Mouse (Mus musculus): ENCODE data around the gene Hectd4. TPM values are rescaled to one million over a fixed set of nuclear protein-coding genes. Genes with fewer than 3 reads are reported as not detected.

Hectd4 gene
- polyA plus RNA-seq, 1 experiment from 2014 or later, result 18.0 TPM

- Histone ChIP-seq H3K36me3 (peaks cover 89% of the 10 kb centered on the region), H3K4me1 (replicated peaks) (peaks cover 17% of the 10 kb centered on the region)
- no peak for ATAC-seq
Observed at GRCm38 (mm10) chr5:121378678-121379256, 158.7 kb downstream of the Hectd4 start.

GRCm38 (mm10) chr5:121380692-121381091 is 160.7 kb downstream of the Hectd4 start:
- Histone ChIP-seq H3K27me3 (no peaks in the 10 kb centered on the region), H3K4me2 (replicated peaks) (no peak overlapping the region), H3K9me3 (peaks cover 6% of the 10 kb centered on the region; the same call in 1 of the 2 replicates), H3K4me1 (replicated peaks) (peaks cover 27% of the 10 kb centered on the region), H3K27ac (no peak overlapping the region), H3K9ac (replicated peaks) (no peak overlapping the region), H3K36me3 (peaks cover 72% of the 10 kb centered on the region), H3K4me3 (replicated peaks) (no peak overlapping the region)
- no peak for ATAC-seq
- WGBS, result 96% methylated on average over 2 of the region's 2 CpGs

More at GRCm38 (mm10) chr5:121378678-121379256, 158.7 kb downstream of the Hectd4 start:
- Histone ChIP-seq H3K27me3 (no peaks in the 10 kb centered on the region), H3K4me2 (replicated peaks) (no peak overlapping the region), H3K4me3 (replicated peaks) (no peak overlapping the region), H3K27ac (no peak overlapping the region), H3K9me3 (peaks cover 6% of the 10 kb centered on the region; the same call in 1 of the 2 replicates), H3K9ac (replicated peaks) (no peak overlapping the region)
- 94% methylated on average over 13 of the region's 13 CpGs for WGBS

GRCm38 (mm10) chr5:121383857-121384756 is 164.1 kb downstream of the Hectd4 start:
- no peak for ATAC-seq
- Histone ChIP-seq H3K27ac (peak overlapping the region; percentile 89; the same call in 1 of the 2 replicates), H3K27me3 (peaks cover 5% of the 10 kb centered on the region; the same call in 1 of the 2 replicates), H3K9ac (replicated peaks) (peak overlapping the region; percentile 88), H3K4me1 (replicated peaks) (peaks cover 29% of the 10 kb centered on the region), H3K4me2 (replicated peaks) (peak overlapping the region; percentile 69), H3K4me3 (replicated peaks) (peak overlapping the region; percentile 89), H3K9me3 (peaks cover 6% of the 10 kb centered on the region; the same call in 1 of the 2 replicates), H3K36me3 (peaks cover 41% of the 10 kb centered on the region)
- 60% methylated on average over 10 of the region's 10 CpGs for WGBS

GRCm38 (mm10) chr5:121384757-121385460 is 164.9 kb downstream of the Hectd4 start:
- Histone ChIP-seq H3K4me2 (replicated peaks) (peak overlapping the region; percentile 69), H3K27me3 (peaks cover 5% of the 10 kb centered on the region; the same call in 1 of the 2 replicates), H3K4me3 (replicated peaks) (peak overlapping the region; percentile 89), H3K9me3 (peaks cover 6% of the 10 kb centered on the region; the same call in 1 of the 2 replicates), H3K9ac (replicated peaks) (peak overlapping the region; percentile 88), H3K36me3 (peaks cover 33% of the 10 kb centered on the region), H3K27ac (peak overlapping the region; percentile 89), H3K4me1 (replicated peaks) (peaks cover 35% of the 10 kb centered on the region)
- WGBS, result 2% methylated on average over 43 of the region's 47 CpGs
- ATAC-seq, result peak; percentile 80

GRCm38 (mm10) chr5:121385461-121386119 is 165.6 kb downstream of the Hectd4 start, which contains the start of gene Trafd1:
Gene Trafd1, minus strand, starts transcription at chr5:121385632.
- Histone ChIP-seq H3K27me3 (peaks cover 5% of the 10 kb centered on the region; the same call in 1 of the 2 replicates), H3K27ac (peak within 1 kb of the TSS; percentile 89), H3K9me3 (peaks cover 6% of the 10 kb centered on the region; the same call in 1 of the 2 replicates), H3K36me3 (peaks cover 26% of the 10 kb centered on the region), H3K9ac (replicated peaks) (peak within 1 kb of the TSS; percentile 88), H3K4me2 (replicated peaks) (peak within 1 kb of the TSS; percentile 69), H3K4me1 (replicated peaks) (peaks cover 35% of the 10 kb centered on the region), H3K4me3 (replicated peaks) (peak within 1 kb of the TSS; percentile 89)
- whole genome bisulfite sequencing, result under 1% methylated on average over 45 of the region's 45 CpGs
- ATAC-seq, result peak; percentile 96

GRCm38 (mm10) chr5:121386120-121386909 is 166.3 kb downstream of the Hectd4 start:
- H3K4me1 ChIP-seq (replicated peaks), result peaks cover 35% of the 10 kb centered on the region
- H3K27ac ChIP-seq, result peak overlapping the region; percentile 89; the same call in 1 of the 2 replicates
- peaks cover 5% of the 10 kb centered on the region; the same call in 1 of the 2 replicates for H3K27me3 ChIP-seq
- H3K9ac ChIP-seq (replicated peaks), result peak overlapping the region; percentile 88; the same call in 1 of the 2 replicates
- ATAC-seq, result no peak
- WGBS, result 34% methylated on average over 22 of the region's 22 CpGs
- peak overlapping the region; percentile 89 for H3K4me3 ChIP-seq (replicated peaks)
- no peaks in the 10 kb centered on the region for H3K9me3 ChIP-seq
- H3K36me3 ChIP-seq, result peaks cover 19% of the 10 kb centered on the region
- H3K4me2 ChIP-seq (replicated peaks), result peak overlapping the region; percentile 69

GRCm38 (mm10) chr5:121387126-121387525 is 167.1 kb downstream of the Hectd4 start:
- Histone ChIP-seq H3K9me3 (no peaks in the 10 kb centered on the region), H3K27ac (no peak overlapping the region), H3K4me2 (replicated peaks) (no peak overlapping the region), H3K27me3 (peaks cover 5% of the 10 kb centered on the region; the same call in 1 of the 2 replicates), H3K4me1 (replicated peaks) (peaks cover 34% of the 10 kb centered on the region), H3K9ac (replicated peaks) (no peak overlapping the region), H3K36me3 (peaks cover 11% of the 10 kb centered on the region), H3K4me3 (replicated peaks) (no peak overlapping the region)
- no peak for ATAC-seq
- WGBS, result 62% methylated on average over 4 of the region's 4 CpGs

- WGBS, result 49% methylated on average over 7 of the region's 7 CpGs
- Histone ChIP-seq H3K27me3 (peaks cover 5% of the 10 kb centered on the region; the same call in 1 of the 2 replicates), H3K4me1 (replicated peaks) (peaks cover 14% of the 10 kb centered on the region), H3K4me2 (replicated peaks) (no peak overlapping the region), H3K36me3 (no peaks in the 10 kb centered on the region), H3K4me3 (replicated peaks) (no peak overlapping the region), H3K9ac (replicated peaks) (no peak overlapping the region), H3K27ac (peak overlapping the region; percentile 36; the same call in 1 of the 2 replicates), H3K9me3 (no peaks in the 10 kb centered on the region)
- ATAC-seq, result no peak
Observed at GRCm38 (mm10) chr5:121389106-121389505, 169.1 kb downstream of the Hectd4 start.

GRCm38 (mm10) chr5:121389691-121390090 is 169.7 kb downstream of the Hectd4 start:
- ATAC-seq, result no peak
- H3K36me3 ChIP-seq, result no peaks in the 10 kb centered on the region
- H3K4me3 ChIP-seq (replicated peaks), result no peak overlapping the region
- no peaks in the 10 kb centered on the region for H3K9me3 ChIP-seq
- no peak overlapping the region for H3K9ac ChIP-seq (replicated peaks)
- H3K4me1 ChIP-seq (replicated peaks), result peaks cover 8% of the 10 kb centered on the region
- 0 out of 2 replicates have a peak overlapping the region, but pooled peaks have one; percentile 36 for H3K27ac ChIP-seq
- peaks cover 5% of the 10 kb centered on the region; the same call in 1 of the 2 replicates for H3K27me3 ChIP-seq
- no peak overlapping the region for H3K4me2 ChIP-seq (replicated peaks)

- Histone ChIP-seq H3K4me2 (replicated peaks) (no peak overlapping the region), H3K27me3 (no peaks in the 10 kb centered on the region), H3K9ac (replicated peaks) (no peak overlapping the region), H3K4me1 (replicated peaks) (peaks cover 13% of the 10 kb centered on the region), H3K4me3 (replicated peaks) (no peak overlapping the region), H3K9me3 (no peaks in the 10 kb centered on the region), H3K36me3 (no peaks in the 10 kb centered on the region), H3K27ac (no peak overlapping the region)
- ATAC-seq, result no peak
- 59% methylated on average over 16 of the region's 16 CpGs for WGBS
Observed at GRCm38 (mm10) chr5:121392667-121393380, 172.8 kb downstream of the Hectd4 start.

Measured in midbrain, embryonic 13.5 days (tissue).